Mouse (Mus musculus) adrenal gland, adult 2 months (tissue): ENCODE measurements around the gene Gm6217. TPM values are rescaled to one million over a fixed set of nuclear protein-coding genes. Genes with fewer than 3 reads are reported as not detected.

Experiments
- polyA plus RNA-seq: library from polyadenylated mRNA; depleted of rRNA; stranded (reverse); fragments of >200 nt; gene quantifications from 2 replicates; pipeline ENCODE4 v1.2.3, GENCODE M21; 2012; rRNA removed
- total RNA-seq, 2 experiments: library from RNA; stranded (reverse); gene quantifications; 2 replicates each; pipeline ENCODE4 v1.2.3; 2021

Gene Gm6217
- total and polyA plus RNA-seq, 3 experiments: not detected

Other genes starting within 250 kb of the Gm6217 start
- 100 to 1,000 TPM; 133 to 135 TPM for gene Mff, start 206.5 kb downstream of the Gm6217 start, total RNA-seq
- gene Mff, start 206.5 kb downstream of the Gm6217 start, polyA plus RNA-seq: 242 and 318 TPM in 2 replicates
- gene Tm4sf20, start 162.9 kb downstream of the Gm6217 start, total RNA-seq: not detected
- not detected in 2 replicates for gene Tm4sf20, start 162.9 kb downstream of the Gm6217 start, polyA plus RNA-seq
- not detected for gene Gm47791, start 160.2 kb downstream of the Gm6217 start, total RNA-seq
- gene Gm47791, start 160.2 kb downstream of the Gm6217 start, polyA plus RNA-seq: not detected in 2 replicates
- gene Agfg1, start 91.9 kb downstream of the Gm6217 start, total RNA-seq: 10 to 100 TPM; 52.7 to 54.5 TPM
- gene Agfg1, start 91.9 kb downstream of the Gm6217 start, polyA plus RNA-seq: 25.7 and 33.3 TPM in 2 replicates
- not detected for gene A030005L19Rik, start 18.1 kb downstream of the Gm6217 start, total RNA-seq
- 0.13 and 0.38 TPM in 2 replicates for gene A030005L19Rik, start 18.1 kb downstream of the Gm6217 start, polyA plus RNA-seq
- not detected for gene A030014E15Rik, start 6.5 kb downstream of the Gm6217 start, total RNA-seq
- not detected in 2 replicates for gene A030014E15Rik, start 6.5 kb downstream of the Gm6217 start, polyA plus RNA-seq
- not detected for gene A030003K21Rik, start 12.0 kb upstream of the Gm6217 start, total RNA-seq
- not detected in 2 replicates for gene A030003K21Rik, start 12.0 kb upstream of the Gm6217 start, polyA plus RNA-seq
- gene Gm7544, start 24.6 kb upstream of the Gm6217 start, total RNA-seq: not detected
- gene Gm7544, start 24.6 kb upstream of the Gm6217 start, polyA plus RNA-seq: not detected in 2 replicates
- gene Gm47955, start 28.9 kb upstream of the Gm6217 start, total RNA-seq: not detected
- gene Gm47955, start 28.9 kb upstream of the Gm6217 start, polyA plus RNA-seq: not detected in 2 replicates
- gene Gm47959, start 69.1 kb upstream of the Gm6217 start, total RNA-seq: not detected
- gene Gm47959, start 69.1 kb upstream of the Gm6217 start, polyA plus RNA-seq: not detected in 2 replicates
- gene Slc19a3, start 107.0 kb upstream of the Gm6217 start, total RNA-seq: under 1 TPM; 0.14 to 0.26 TPM
- 0.15 and 0.25 TPM in 2 replicates for gene Slc19a3, start 107.0 kb upstream of the Gm6217 start, polyA plus RNA-seq
- not detected for gene Krtap28-10, start 111.1 kb upstream of the Gm6217 start, total RNA-seq
- not detected in 2 replicates for gene Krtap28-10, start 111.1 kb upstream of the Gm6217 start, polyA plus RNA-seq
- not detected for gene Gm47969, start 113.5 kb upstream of the Gm6217 start, total RNA-seq
- gene Gm47969, start 113.5 kb upstream of the Gm6217 start, polyA plus RNA-seq: not detected in 2 replicates
- gene A030005K14Rik, start 128.0 kb upstream of the Gm6217 start, total RNA-seq: not detected
- gene A030005K14Rik, start 128.0 kb upstream of the Gm6217 start, polyA plus RNA-seq: not detected in 2 replicates
- not detected for gene Krtap28-13, start 129.5 kb upstream of the Gm6217 start, total RNA-seq
- gene Krtap28-13, start 129.5 kb upstream of the Gm6217 start, polyA plus RNA-seq: not detected in 2 replicates
- gene Ccl20, start 185.4 kb upstream of the Gm6217 start, total RNA-seq: not detected
- not detected in 2 replicates for gene Ccl20, start 185.4 kb upstream of the Gm6217 start, polyA plus RNA-seq
- gene Daw1, start 228.4 kb upstream of the Gm6217 start, total RNA-seq: not detected
- not detected in 2 replicates for gene Daw1, start 228.4 kb upstream of the Gm6217 start, polyA plus RNA-seq